Mouse (Mus musculus) CH12.LX (cell line): ENCODE data around the gene Emc9.

ENCODE experiments used
- CTCF ChIP-seq, 2 experiments: IDR thresholded peaks in 1 of 2; conservative IDR thresholded peaks in 1 of 2; 2 replicates each; pipeline ENCODE4 v1.5.1; 2011 to 2012; ENCODE audit warnings: low read depth in 2 of 2, low read length in 2 of 2, improper control_type of control experiment in 1 of 2, inconsistent platforms in 1 of 2, mild to moderate bottlenecking in 1 of 2, moderate library complexity in 1 of 2
- ELF1 ChIP-seq: IDR thresholded peaks from 2 replicates; pipeline ENCODE4 v1.6.1; 2014; ENCODE audit warnings: low read depth, mild to moderate bottlenecking, inconsistent platforms, low read length, improper control_type of control experiment
- EP300 ChIP-seq: IDR thresholded peaks from 2 replicates; pipeline ENCODE4 v1.6.1; 2011; ENCODE audit warnings: low read length, improper control_type of control experiment
- HCFC1 ChIP-seq: IDR thresholded peaks from 2 replicates; pipeline ENCODE4 v1.6.1; 2012; ENCODE audit warnings: low read depth, mild to moderate bottlenecking, inconsistent platforms, low read length, improper control_type of control experiment
- MAX ChIP-seq: IDR thresholded peaks from 2 replicates; pipeline ENCODE4 v1.6.1; 2011; ENCODE audit warnings: low read length, improper control_type of control experiment
- MYC ChIP-seq: IDR thresholded peaks from 2 replicates; pipeline ENCODE4 v1.6.1; 2011; ENCODE audit warnings: low read depth, mild to moderate bottlenecking, improper control_type of control experiment, low read length
- NELFE ChIP-seq: IDR thresholded peaks from 2 replicates; pipeline ENCODE4 v1.6.1; 2011; ENCODE audit warnings: low read depth, low read length, improper control_type of control experiment
- TCF12 ChIP-seq: IDR thresholded peaks from 2 replicates; pipeline ENCODE4 v1.6.1; 2014; ENCODE audit warnings: low read depth, mild to moderate bottlenecking, inconsistent platforms, low read length, improper control_type of control experiment
- USF2 ChIP-seq: conservative IDR thresholded peaks from 2 replicates; pipeline ENCODE4 v1.6.1; 2011; ENCODE audit warnings: low read depth, low read length, improper control_type of control experiment
- ZC3H11A ChIP-seq: IDR thresholded peaks from 2 replicates; pipeline ENCODE4 v1.6.1; 2012; ENCODE audit warnings: low read depth, mild to moderate bottlenecking, inconsistent platforms, low read length, improper control_type of control experiment
- ZKSCAN1 ChIP-seq: IDR thresholded peaks from 2 replicates; pipeline ENCODE4 v1.6.1; 2012; ENCODE audit warnings: low read depth, inconsistent platforms, low read length, improper control_type of control experiment, borderline replicate concordance
- ZNF384 ChIP-seq: IDR thresholded peaks from 2 replicates; pipeline ENCODE4 v1.6.1; 2012; ENCODE audit warnings: low read depth, low read length, improper control_type of control experiment, inconsistent platforms

DNA sequence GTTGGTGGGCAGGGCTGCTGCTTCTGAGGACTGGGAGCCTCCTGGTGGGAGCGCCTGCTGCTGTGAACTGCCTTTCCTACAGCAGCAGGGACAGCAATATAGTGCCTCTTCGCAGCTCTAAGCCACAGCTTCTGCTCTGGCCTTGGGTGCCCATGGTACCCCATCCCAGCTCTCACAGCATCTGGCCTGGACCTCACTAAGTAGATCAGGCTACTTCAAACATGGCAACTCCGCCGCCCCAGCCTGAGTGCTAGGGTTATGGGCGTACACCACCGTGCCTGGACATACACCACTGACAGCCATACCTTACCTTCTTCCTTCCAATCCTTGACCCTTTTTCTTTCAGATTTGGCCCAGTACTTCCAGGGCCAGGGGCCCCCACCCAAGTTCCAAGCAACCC is 23.2 kb upstream of the Emc9 start:
- TF ChIP-seq TCF12, result no peak
- TF ChIP-seq CTCF (conservative IDR thresholded peaks at IDR 0.05 in 1 of 2, IDR thresholded peaks at IDR 0.05 in 1 of 2; ENCODE audit: low read depth in 2 of 2, low read length in 2 of 2), result no peak
- no peak for TF ChIP-seq NELFE
- no peak for TF ChIP-seq ELF1
- TF ChIP-seq ZC3H11A, result no peak
- no peak for TF ChIP-seq MYC
- TF ChIP-seq ZKSCAN1, result no peak
- no peak for TF ChIP-seq USF2
- no peak for TF ChIP-seq ZNF384
- no peak for TF ChIP-seq MAX
- TF ChIP-seq EP300, result no peak
- no peak for TF ChIP-seq HCFC1
